Mouse (Mus musculus): ENCODE results near the gene Rnf222. TPM values are rescaled to one million over a fixed set of nuclear protein-coding genes. Genes with fewer than 3 reads are reported as not detected.

Gene Rnf222
- polyA plus RNA-seq, 1 experiment from 2014 or later: 0.15 TPM

DNA sequence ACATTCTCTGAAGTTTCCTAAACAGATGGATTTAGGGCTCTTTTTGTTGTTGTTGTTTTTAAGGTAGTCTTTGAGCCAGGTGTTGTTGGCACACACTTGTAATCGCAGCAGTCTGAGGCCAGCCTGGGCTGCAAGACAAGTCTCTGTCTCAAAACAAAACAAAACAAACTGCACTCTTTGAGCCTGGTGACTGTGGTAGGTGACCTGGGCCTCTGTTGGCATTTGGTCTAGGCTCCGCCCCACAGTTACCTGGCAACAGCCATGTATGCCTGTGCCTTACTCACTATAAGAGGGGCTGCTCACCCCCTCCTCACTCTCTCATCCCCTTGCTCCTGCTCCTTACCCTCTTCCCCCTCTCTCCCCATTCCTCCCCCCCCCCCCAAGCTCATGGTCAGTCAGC, 26.1 kb upstream of the Rnf222 start:
- 82% methylated on average over 2 of the region's 2 CpGs for WGBS

GRCm38 (mm10) chr11:68863631-68864091, 24.7 kb upstream of the Rnf222 start:
- Histone ChIP-seq H3K9me3 (no peaks in the 10 kb centered on the region), H3K36me3 (no peaks in the 10 kb centered on the region), H3K27me3 (replicated peaks) (no peaks in the 10 kb centered on the region), H3K4me2 (no peak overlapping the region), H3K9ac (0 out of 2 replicates have a peak overlapping the region, but pooled peaks have one; percentile 33), H3K4me1 (peaks cover 33% of the 10 kb centered on the region), H3K27ac (replicated peaks) (no peak overlapping the region), H3K4me3 (no peak overlapping the region)
- no peak for ATAC-seq (ENCODE audit: extremely low read depth, insufficient number of reproducible peaks, low FRiP score, low TSS enrichment)
- WGBS: 69% methylated on average over 4 of the region's 4 CpGs

More for the DNA sequence above, 26.1 kb upstream of the Rnf222 start:
- Histone ChIP-seq H3K27me3 (replicated peaks) (no peaks in the 10 kb centered on the region), H3K36me3 (no peaks in the 10 kb centered on the region), H3K9me3 (no peaks in the 10 kb centered on the region), H3K27ac (replicated peaks) (no peak overlapping the region), H3K4me2 (no peak overlapping the region), H3K4me3 (no peak overlapping the region), H3K9ac (no peak overlapping the region), H3K4me1 (peaks cover 33% of the 10 kb centered on the region)
- no peak for ATAC-seq (ENCODE audit: extremely low read depth, insufficient number of reproducible peaks, low FRiP score, low TSS enrichment)

DNA sequence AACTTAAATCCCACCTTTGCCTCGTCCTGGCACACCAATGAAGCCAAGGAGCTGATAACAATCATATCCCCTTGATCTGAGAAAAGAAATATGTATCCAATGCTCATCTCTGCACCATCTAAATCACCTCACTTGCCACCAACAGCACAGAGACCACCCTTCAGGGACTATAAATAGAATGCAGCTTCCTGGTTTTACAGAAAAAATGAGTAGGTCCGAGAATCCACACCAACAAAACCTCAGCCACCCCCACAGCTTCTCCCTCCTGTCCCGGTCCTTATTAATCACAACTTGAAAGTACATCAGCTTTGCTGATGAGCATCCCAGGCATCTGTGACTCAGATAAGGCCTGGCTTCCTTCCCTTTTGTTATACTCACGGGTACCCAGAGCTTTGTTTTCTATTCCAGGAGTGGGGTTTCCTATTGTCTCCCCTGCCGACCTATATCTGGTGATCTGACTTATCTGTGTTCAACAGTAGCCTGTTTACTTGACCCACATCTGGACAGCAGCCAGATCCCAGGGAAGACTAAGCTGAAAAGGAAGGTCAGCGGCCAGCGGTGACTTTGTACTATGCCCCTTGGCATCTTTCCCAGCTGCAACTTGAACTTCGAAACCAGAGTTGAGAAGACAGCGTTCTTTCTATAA, 23.7 kb upstream of the Rnf222 start:
- no peak overlapping the region for H3K9ac ChIP-seq
- peak overlapping the region; percentile 56; the same call in 1 of the 2 replicates for H3K27ac ChIP-seq (replicated peaks)
- peak overlapping the region; percentile 36 for H3K4me2 ChIP-seq
- H3K4me1 ChIP-seq: peaks cover 33% of the 10 kb centered on the region
- no peaks in the 10 kb centered on the region for H3K36me3 ChIP-seq
- no peaks in the 10 kb centered on the region for H3K9me3 ChIP-seq
- ATAC-seq (ENCODE audit: extremely low read depth, insufficient number of reproducible peaks, low FRiP score, low TSS enrichment): no peak; the same call in 1 of the 2 replicates
- 13% methylated on average over 9 of the region's 9 CpGs for WGBS
- no peak overlapping the region for H3K4me3 ChIP-seq
- H3K27me3 ChIP-seq (replicated peaks): no peaks in the 10 kb centered on the region

DNA sequence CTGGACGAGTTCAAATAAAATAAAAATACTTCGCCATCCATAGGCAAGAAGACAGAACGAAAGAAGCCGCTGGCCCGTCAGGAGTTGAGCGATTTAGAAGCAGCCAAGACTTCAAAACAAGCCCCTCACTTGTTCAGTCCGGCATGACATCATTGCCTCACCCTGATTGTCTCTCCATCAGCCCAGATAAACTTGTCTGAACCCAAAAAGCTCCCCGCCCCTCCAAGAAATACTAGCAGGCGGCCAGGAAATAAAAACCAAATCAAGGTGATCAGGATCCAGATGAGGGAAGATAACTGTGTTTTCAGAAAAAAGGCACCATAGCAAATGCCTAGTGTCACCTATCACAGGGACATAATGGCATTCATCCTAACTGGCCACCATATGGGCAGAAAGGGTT, 17.1 kb upstream of the Rnf222 start:
- 63% methylated on average over 9 of the region's 9 CpGs for WGBS
- Histone ChIP-seq H3K27ac (replicated peaks) (peak overlapping the region; percentile 17; the same call in 1 of the 2 replicates), H3K9ac (no peak overlapping the region), H3K4me3 (no peak overlapping the region), H3K27me3 (replicated peaks) (no peaks in the 10 kb centered on the region), H3K9me3 (no peaks in the 10 kb centered on the region), H3K36me3 (no peaks in the 10 kb centered on the region), H3K4me1 (peaks cover 13% of the 10 kb centered on the region), H3K4me2 (no peak overlapping the region)
- ATAC-seq (ENCODE audit: extremely low read depth, insufficient number of reproducible peaks, low FRiP score, low TSS enrichment): no peak

DNA sequence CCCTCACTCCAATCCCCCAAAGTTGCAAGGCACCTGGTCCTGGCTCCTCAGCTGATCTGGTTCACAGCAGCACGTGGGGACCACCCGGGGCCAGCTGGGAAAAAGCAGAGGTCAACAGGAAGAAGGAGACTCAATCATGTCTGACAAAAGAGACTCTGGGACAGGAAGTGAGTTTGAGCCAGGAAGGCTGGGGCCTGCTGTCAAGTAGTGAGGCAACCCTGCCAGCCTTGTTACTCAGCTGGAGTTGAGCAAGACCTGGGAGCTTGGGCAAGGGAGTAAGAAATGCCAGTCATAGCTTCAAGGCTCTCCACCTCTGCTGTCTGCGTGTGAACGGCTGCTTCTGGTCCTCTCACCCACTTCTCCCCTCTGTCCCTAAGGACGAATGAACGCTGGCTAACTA, 16.6 kb upstream of the Rnf222 start, which contains the start of gene Ndel1:
Ndel1 (minus strand) TSS at position 111 of the 400 bp plus-strand sequence.
- no peak for ATAC-seq (ENCODE audit: extremely low read depth, insufficient number of reproducible peaks, low FRiP score, low TSS enrichment)
- Histone ChIP-seq H3K4me2 (no peak within 1 kb of the TSS), H3K9ac (no peak within 1 kb of the TSS), H3K36me3 (no peaks in the 10 kb centered on the region), H3K27ac (replicated peaks) (peak within 1 kb of the TSS; percentile 17; the same call in 1 of the 2 replicates), H3K4me1 (peaks cover 12% of the 10 kb centered on the region), H3K27me3 (replicated peaks) (no peaks in the 10 kb centered on the region), H3K4me3 (no peak within 1 kb of the TSS), H3K9me3 (no peaks in the 10 kb centered on the region)
- WGBS: 46% methylated on average over 6 of the region's 6 CpGs

GRCm38 (mm10) chr11:68874841-68875240, 13.5 kb upstream of the Rnf222 start:
- no peak for ATAC-seq (ENCODE audit: extremely low read depth, insufficient number of reproducible peaks, low FRiP score, low TSS enrichment)
- no peaks in the 10 kb centered on the region for H3K36me3 ChIP-seq

GRCm38 (mm10) chr11:68878811-68879210, 9.5 kb upstream of the Rnf222 start:
- ATAC-seq (ENCODE audit: extremely low read depth, insufficient number of reproducible peaks, low FRiP score, low TSS enrichment): no peak
- H3K27ac ChIP-seq (replicated peaks): no peak overlapping the region
- 74% methylated on average over 5 of the region's 5 CpGs for WGBS
- H3K27me3 ChIP-seq (replicated peaks): no peaks in the 10 kb centered on the region
- peaks cover 9% of the 10 kb centered on the region for H3K4me1 ChIP-seq
- no peaks in the 10 kb centered on the region for H3K36me3 ChIP-seq
- no peak overlapping the region for H3K4me2 ChIP-seq
- H3K9ac ChIP-seq: no peak overlapping the region
- H3K4me3 ChIP-seq: no peak overlapping the region
- no peaks in the 10 kb centered on the region for H3K9me3 ChIP-seq

More at GRCm38 (mm10) chr11:68874841-68875240, 13.5 kb upstream of the Rnf222 start:
- Histone ChIP-seq H3K27ac (replicated peaks) (no peak overlapping the region), H3K9me3 (no peaks in the 10 kb centered on the region), H3K9ac (no peak overlapping the region), H3K4me2 (no peak overlapping the region), H3K4me1 (peaks cover 12% of the 10 kb centered on the region), H3K4me3 (no peak overlapping the region), H3K27me3 (replicated peaks) (no peaks in the 10 kb centered on the region)
- 0% methylated on average over 2 of the region's 2 CpGs for WGBS

DNA sequence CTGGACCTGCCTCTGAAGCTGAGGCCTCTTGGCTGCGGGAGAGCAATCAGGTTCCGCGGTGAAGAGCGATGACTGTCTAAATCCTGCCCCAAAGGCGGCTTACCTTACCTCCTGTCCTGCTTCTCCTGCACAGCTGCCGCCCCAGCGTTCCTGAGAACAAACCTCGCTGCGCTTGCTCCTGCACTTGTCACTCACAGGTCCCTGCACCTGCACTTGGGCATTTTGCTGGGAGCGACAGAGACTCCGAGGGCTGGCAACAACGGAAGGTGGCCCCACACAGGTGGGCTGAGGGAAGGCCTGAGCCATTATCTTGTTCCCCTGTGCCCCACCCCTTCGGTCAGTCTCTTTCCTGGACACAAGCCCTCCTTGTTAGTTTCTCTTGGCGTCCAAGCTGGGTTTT, 6.2 kb upstream of the Rnf222 start:
- Histone ChIP-seq H3K9me3 (no peaks in the 10 kb centered on the region), H3K27me3 (replicated peaks) (no peaks in the 10 kb centered on the region), H3K27ac (replicated peaks) (no peak overlapping the region), H3K9ac (0 out of 2 replicates have a peak overlapping the region, but pooled peaks have one; percentile 44), H3K4me1 (peaks cover 5% of the 10 kb centered on the region), H3K4me3 (no peak overlapping the region), H3K36me3 (no peaks in the 10 kb centered on the region), H3K4me2 (peak overlapping the region; percentile 36; the same call in 1 of the 2 replicates)
- ATAC-seq (ENCODE audit: extremely low read depth, insufficient number of reproducible peaks, low FRiP score, low TSS enrichment): no peak
- 22% methylated on average over 14 of the region's 14 CpGs for WGBS

- H3K9me3 ChIP-seq: no peaks in the 10 kb centered on the region
- H3K4me1 ChIP-seq: peaks cover 5% of the 10 kb centered on the region
- no peaks in the 10 kb centered on the region for H3K36me3 ChIP-seq
- H3K27ac ChIP-seq (replicated peaks): no peak overlapping the region
- H3K9ac ChIP-seq: no peak overlapping the region
- no peak for ATAC-seq (ENCODE audit: extremely low read depth, insufficient number of reproducible peaks, low FRiP score, low TSS enrichment)
- no peak overlapping the region for H3K4me2 ChIP-seq
- 0 out of 2 replicates have a peak, but pooled peaks cover 3% of the 10 kb centered on the region for H3K27me3 ChIP-seq (replicated peaks)
- 74% methylated on average over 2 of the region's 2 CpGs for WGBS
- no peak overlapping the region for H3K4me3 ChIP-seq
Observed at GRCm38 (mm10) chr11:68883843-68884242, 4.5 kb upstream of the Rnf222 start.

- no peak overlapping the region for H3K4me2 ChIP-seq
- peaks cover 5% of the 10 kb centered on the region for H3K4me1 ChIP-seq
- no peak for ATAC-seq (ENCODE audit: extremely low read depth, insufficient number of reproducible peaks, low FRiP score, low TSS enrichment)
- H3K9ac ChIP-seq: no peak overlapping the region
- H3K9me3 ChIP-seq: no peaks in the 10 kb centered on the region
- WGBS: 60% methylated on average over 5 of the region's 5 CpGs
- H3K27me3 ChIP-seq (replicated peaks): 0 out of 2 replicates have a peak, but pooled peaks cover 3% of the 10 kb centered on the region
- H3K4me3 ChIP-seq: no peak overlapping the region
- H3K36me3 ChIP-seq: no peaks in the 10 kb centered on the region
- no peak overlapping the region for H3K27ac ChIP-seq (replicated peaks)
Observed at GRCm38 (mm10) chr11:68884368-68884767, 4.0 kb upstream of the Rnf222 start.

GRCm38 (mm10) chr11:68886091-68886490, 2.3 kb upstream of the Rnf222 start:
- Histone ChIP-seq H3K9me3 (no peaks in the 10 kb centered on the region), H3K4me1 (peaks cover 9% of the 10 kb centered on the region), H3K9ac (no peak overlapping the region), H3K4me2 (no peak overlapping the region), H3K27ac (replicated peaks) (no peak overlapping the region), H3K27me3 (replicated peaks) (0 out of 2 replicates have a peak, but pooled peaks cover 3% of the 10 kb centered on the region), H3K36me3 (no peaks in the 10 kb centered on the region), H3K4me3 (no peak overlapping the region)
- ATAC-seq (ENCODE audit: extremely low read depth, insufficient number of reproducible peaks, low FRiP score, low TSS enrichment): no peak
- WGBS: 80% methylated on average over 5 of the region's 5 CpGs

- 55% methylated on average over 2 of the region's 2 CpGs for WGBS
- Histone ChIP-seq H3K9ac (no peak overlapping the region), H3K4me2 (no peak overlapping the region), H3K27ac (replicated peaks) (no peak overlapping the region), H3K4me1 (peaks cover 11% of the 10 kb centered on the region; the same call in 1 of the 2 replicates), H3K36me3 (no peaks in the 10 kb centered on the region), H3K4me3 (no peak overlapping the region), H3K27me3 (replicated peaks) (0 out of 2 replicates have a peak, but pooled peaks cover 11% of the 10 kb centered on the region), H3K9me3 (no peaks in the 10 kb centered on the region)
- ATAC-seq (ENCODE audit: extremely low read depth, insufficient number of reproducible peaks, low FRiP score, low TSS enrichment): no peak
Observed at GRCm38 (mm10) chr11:68888653-68889052, 300 bp downstream of the Rnf222 start.

Measured in heart, embryonic 13.5 days (tissue).